Mouse (Mus musculus) liver, postnatal 0 days (tissue): ENCODE measurements around the gene Samd8.

ENCODE experiments used
- CTCF ChIP-seq: sonication (generic); IDR thresholded peaks from 2 replicates; pipeline ENCODE4 v1.5.1; 2016; ENCODE audit warnings: antibody characterized with exemption, low read depth
- EP300 ChIP-seq: IDR thresholded peaks from 2 replicates; pipeline ENCODE4 v1.6.1; 2016; ENCODE audit warnings: antibody characterized with exemption, low read depth, mild to moderate bottlenecking

- TF ChIP-seq CTCF: no peak
- TF ChIP-seq EP300: no peak
These were observed 4.1 kb upstream of the Samd8 start for GRCm38 (mm10) chr14:21746251-21746650.
